Mouse (Mus musculus) olfactory bulb, adult 2 months (tissue): ENCODE results near the gene Syn3.

Experiments used
- CTCF ChIP-seq: fragments of 200-500 bp; IDR thresholded peaks from 2 replicates; pipeline ENCODE4 v1.5.1; 2012; ENCODE audit warnings: low read depth, mild to moderate bottlenecking, low read length, moderate library complexity; ENCODE audit not compliant: insufficient read depth
- POLR2A ChIP-seq: fragments of 200-500 bp; IDR thresholded peaks from 2 replicates; pipeline ENCODE4 v1.6.1; 2012; ENCODE audit warnings: mild to moderate bottlenecking, low read depth, low read length, moderate library complexity; ENCODE audit not compliant: insufficient read depth

DNA sequence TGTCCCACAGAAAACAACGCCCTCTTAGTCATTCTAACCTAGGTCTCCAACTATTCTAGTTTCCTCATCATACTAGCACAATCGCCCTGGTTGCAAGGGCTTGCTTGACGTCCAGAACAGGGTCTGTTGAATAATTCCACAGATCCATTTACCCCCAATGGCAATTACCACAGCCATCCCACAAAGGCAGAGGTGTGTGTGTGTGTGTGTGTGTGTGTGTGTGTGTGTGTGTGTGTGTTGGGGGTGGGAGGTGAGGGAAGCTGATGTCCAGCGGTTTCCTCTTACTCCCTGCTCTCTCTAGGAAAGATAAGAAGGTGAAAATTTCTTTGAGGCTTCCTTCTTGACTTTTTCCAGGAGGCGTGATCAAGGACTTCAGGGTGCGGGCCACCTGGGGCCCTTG, 198.9 kb downstream of the Syn3 start:
- TF ChIP-seq CTCF (no peak), POLR2A (no peak)
